Mouse (Mus musculus) CH12.LX (cell line): ENCODE measurements around the gene Zdhhc18. TPM values are rescaled to one million over a fixed set of nuclear protein-coding genes. Genes with fewer than 3 reads are reported as not detected.
A peak's percentile ranks its signal among the peaks of the same experiment; 100 is the strongest.

Experiments
- DNase-seq: peaks from one replicate; pipeline ENCODE4 v3.0.0-alpha.2; 2013; ENCODE audit errors: extremely low read depth
- H3K27ac ChIP-seq: 2 replicates; pipeline ENCODE4 v1.5.1; 2012; ENCODE audit warnings: low read depth, mild to moderate bottlenecking, control low read depth, moderate library complexity; ENCODE audit not compliant: insufficient read depth
- H3K27me3 ChIP-seq: replicated peaks from 2 replicates; pipeline ENCODE3; 2012; ENCODE audit warnings: inconsistent platforms
- H3K36me3 ChIP-seq, 2 experiments: replicated peaks in 1 of 2; 2 replicates each; pipeline versions ENCODE3 to v1.6.1; 2012; ENCODE audit warnings: inconsistent platforms in 1 of 2, low read length in 1 of 2, mild to moderate bottlenecking in 1 of 2, mixed read lengths in 1 of 2, moderate library complexity in 1 of 2; ENCODE audit not compliant: control insufficient read depth in 1 of 2, insufficient read depth in 1 of 2
- H3K4me1 ChIP-seq, 2 experiments: 2 replicates each; pipeline ENCODE4 v1.6.1; 2012; ENCODE audit warnings: inconsistent platforms in 1 of 2, moderate library complexity in 1 of 2; ENCODE audit not compliant: insufficient read depth in 2 of 2, control insufficient read depth in 1 of 2
- H3K4me2 ChIP-seq: 2 replicates; pipeline ENCODE4 v1.6.1; 2012; ENCODE audit warnings: low read depth, mild to moderate bottlenecking, control low read depth; ENCODE audit not compliant: poor library complexity, insufficient read depth, severe bottlenecking
- H3K4me3 ChIP-seq, 3 experiments: fragments of 150-350 bp in 1 of 3; sonication (generic) in 1 of 3; replicated peaks in 1 of 3; 2 replicates each; pipeline versions ENCODE3 to v1.5.1; 2011 to 2012; ENCODE audit warnings: low read depth in 2 of 3, low read length in 2 of 3, mild to moderate bottlenecking in 2 of 3, moderate library complexity in 2 of 3, control low read depth in 1 of 3, improper control_type of control experiment in 1 of 3, inconsistent platforms in 1 of 3, mixed read lengths in 1 of 3; ENCODE audit not compliant: poor library complexity in 1 of 3
- H3K79me2 ChIP-seq: replicated peaks from 2 replicates; pipeline ENCODE4 v1.6.1; 2012; ENCODE audit warnings: mild to moderate bottlenecking, moderate library complexity; ENCODE audit not compliant: control insufficient read depth, poor library complexity, insufficient read depth, severe bottlenecking; ENCODE audit errors: extremely low read depth
- H3K9ac ChIP-seq: 2 replicates; pipeline ENCODE4 v1.6.1; 2012; ENCODE audit warnings: low read depth, mild to moderate bottlenecking, control low read depth, moderate library complexity; ENCODE audit not compliant: insufficient read depth
- H3K9me3 ChIP-seq: replicated peaks from 2 replicates; pipeline ENCODE3; 2012; ENCODE audit warnings: low read length, inconsistent platforms, mixed read lengths
- BHLHE40 ChIP-seq: IDR thresholded peaks from 2 replicates; pipeline ENCODE4 v1.6.1; 2011; ENCODE audit warnings: mild to moderate bottlenecking, low read depth, low read length, improper control_type of control experiment
- CHD1 ChIP-seq: IDR thresholded peaks from 2 replicates; pipeline ENCODE4 v1.6.1; 2012; ENCODE audit warnings: low read depth, low read length, improper control_type of control experiment, inconsistent platforms
- E2F4 ChIP-seq: IDR thresholded peaks from 2 replicates; pipeline ENCODE4 v1.6.1; 2011; ENCODE audit warnings: low read depth, low read length, improper control_type of control experiment; ENCODE audit not compliant: insufficient replicate concordance
- ELF1 ChIP-seq: IDR thresholded peaks from 2 replicates; pipeline ENCODE4 v1.6.1; 2014; ENCODE audit warnings: low read depth, mild to moderate bottlenecking, inconsistent platforms, low read length, improper control_type of control experiment
- EP300 ChIP-seq: IDR thresholded peaks from 2 replicates; pipeline ENCODE4 v1.6.1; 2011; ENCODE audit warnings: low read length, improper control_type of control experiment
- ETS1 ChIP-seq: conservative IDR thresholded peaks from 2 replicates; pipeline ENCODE4 v1.6.1; 2012; ENCODE audit warnings: low read depth, mild to moderate bottlenecking, inconsistent platforms, low read length, improper control_type of control experiment, moderate library complexity
- GABPA ChIP-seq: IDR thresholded peaks from 2 replicates; pipeline ENCODE4 v1.6.1; 2012; ENCODE audit warnings: low read depth, low read length, improper control_type of control experiment, inconsistent platforms; ENCODE audit not compliant: insufficient replicate concordance
- HCFC1 ChIP-seq: IDR thresholded peaks from 2 replicates; pipeline ENCODE4 v1.6.1; 2012; ENCODE audit warnings: low read depth, mild to moderate bottlenecking, inconsistent platforms, low read length, improper control_type of control experiment
- JUN ChIP-seq: IDR thresholded peaks from 2 replicates; pipeline ENCODE4 v1.6.1; 2011; ENCODE audit warnings: low read depth, mild to moderate bottlenecking, low read length, improper control_type of control experiment, moderate library complexity; ENCODE audit not compliant: insufficient read depth
- MAFK ChIP-seq: IDR thresholded peaks from 2 replicates; pipeline ENCODE4 v1.6.1; 2011; ENCODE audit warnings: low read length, improper control_type of control experiment; ENCODE audit not compliant: insufficient replicate concordance
- MAX ChIP-seq: IDR thresholded peaks from 2 replicates; pipeline ENCODE4 v1.6.1; 2011; ENCODE audit warnings: low read length, improper control_type of control experiment
- MAZ ChIP-seq: IDR thresholded peaks from 2 replicates; pipeline ENCODE4 v1.6.1; 2012; ENCODE audit warnings: low read depth, mild to moderate bottlenecking, inconsistent platforms, low read length, improper control_type of control experiment, moderate library complexity
- MEF2A ChIP-seq: IDR thresholded peaks from 2 replicates; pipeline ENCODE4 v1.6.1; 2014; ENCODE audit warnings: low read depth, mild to moderate bottlenecking, inconsistent platforms, low read length, improper control_type of control experiment, borderline replicate concordance
- MXI1 ChIP-seq: IDR thresholded peaks from 2 replicates; pipeline ENCODE4 v1.6.1; 2011; ENCODE audit warnings: mild to moderate bottlenecking, low read depth, low read length, improper control_type of control experiment
- MYC ChIP-seq: IDR thresholded peaks from 2 replicates; pipeline ENCODE4 v1.6.1; 2011; ENCODE audit warnings: low read depth, mild to moderate bottlenecking, improper control_type of control experiment, low read length
- NELFE ChIP-seq: IDR thresholded peaks from 2 replicates; pipeline ENCODE4 v1.6.1; 2011; ENCODE audit warnings: low read depth, low read length, improper control_type of control experiment
- NRF1 ChIP-seq: IDR thresholded peaks from 2 replicates; pipeline ENCODE4 v1.6.1; 2014; ENCODE audit warnings: low read depth, mild to moderate bottlenecking, inconsistent platforms, low read length, improper control_type of control experiment, moderate library complexity
- POLR2A ChIP-seq: IDR thresholded peaks from 2 replicates; pipeline ENCODE4 v1.6.1; 2011; ENCODE audit warnings: low read depth, mild to moderate bottlenecking, improper control_type of control experiment, low read length
- POLR2AphosphoS2 ChIP-seq: IDR thresholded peaks from 2 replicates; pipeline ENCODE4 v1.6.1; 2011; ENCODE audit warnings: low read depth, low read length, improper control_type of control experiment
- RAD21 ChIP-seq: IDR thresholded peaks from 2 replicates; pipeline ENCODE4 v1.6.1; 2011; ENCODE audit warnings: low read depth, mild to moderate bottlenecking, low read length, improper control_type of control experiment, moderate library complexity
- RCOR1 ChIP-seq: conservative IDR thresholded peaks from 2 replicates; pipeline ENCODE4 v1.6.1; 2012; ENCODE audit warnings: low read depth, mild to moderate bottlenecking, inconsistent platforms, low read length, improper control_type of control experiment
- SIN3A ChIP-seq: IDR thresholded peaks from 2 replicates; pipeline ENCODE4 v1.6.1; 2012; ENCODE audit warnings: low read length, improper control_type of control experiment, inconsistent platforms
- TBP ChIP-seq: conservative IDR thresholded peaks from 2 replicates; pipeline ENCODE4 v1.6.1; 2011; ENCODE audit warnings: low read depth, low read length, improper control_type of control experiment
- TCF12 ChIP-seq: IDR thresholded peaks from 2 replicates; pipeline ENCODE4 v1.6.1; 2014; ENCODE audit warnings: low read depth, mild to moderate bottlenecking, inconsistent platforms, low read length, improper control_type of control experiment
- UBTF ChIP-seq: IDR thresholded peaks from 2 replicates; pipeline ENCODE4 v1.6.1; 2012; ENCODE audit warnings: low read depth, mild to moderate bottlenecking, inconsistent platforms, low read length, improper control_type of control experiment, moderate library complexity
- ZC3H11A ChIP-seq: IDR thresholded peaks from 2 replicates; pipeline ENCODE4 v1.6.1; 2012; ENCODE audit warnings: low read depth, mild to moderate bottlenecking, inconsistent platforms, low read length, improper control_type of control experiment
- ZNF384 ChIP-seq: IDR thresholded peaks from 2 replicates; pipeline ENCODE4 v1.6.1; 2012; ENCODE audit warnings: low read depth, low read length, improper control_type of control experiment, inconsistent platforms
- dilution Hi-C: fragments of 300-500 bp; cut with MboI; formaldehyde crosslinking; loops from 2 replicates; pipeline ENCODE4 v1.14.3; 2020; ENCODE audit warnings: low sequenced_read_pairs; ENCODE audit not compliant: extremely low pct_unique_long_range_greater_than_20kb, extremely low pct_ligation_motif_present
- in situ Hi-C: fragments of 300-500 bp; cut with MboI; formaldehyde crosslinking; loops from 3 replicates; pipeline ENCODE4 v1.14.3; 2019; ENCODE audit warnings: low sequenced_read_pairs, low pct_ligation_motif_present, low pct_unique_long_range_greater_than_20kb, mixed read lengths
- polyA plus RNA-seq: library from polyadenylated mRNA; unstranded; fragments of >175 nt; gene quantifications from 2 replicates; pipeline ENCODE4 v1.2.1, GENCODE M21; 2012; ENCODE audit warnings: low read depth; ENCODE audit not compliant: insufficient read length
- total RNA-seq, 2 experiments: library from RNA; depleted of rRNA; stranded (reverse); fragments of 300-350 nt in 1 of 2; fragments of >200 nt in 1 of 2; gene quantifications; 2 replicates each; pipeline ENCODE4 v1.2.3; 2012 to 2014

Zdhhc18 gene
- total and polyA plus RNA-seq, 3 experiments: 15.9 to 31.0 (median 24.3) TPM

- in situ Hi-C loops: loop anchor here (5.0 kb wide), 1 partner anchor 168 kb away; no protein-coding TSS in a partner anchor
- Histone ChIP-seq H3K79me2 (no peaks in the 10 kb centered on the region), H3K4me2 (peak overlapping the region; percentile 86), H3K4me3 (peak overlapping the region in 2 of 3 experiments; percentile 36 to 51)
- dilution Hi-C loops: no loop called here
- TF ChIP-seq CHD1 (peak; percentile 88), MAFK (0 out of 2 replicates have a peak, but pooled peaks have one; percentile 18), SIN3A (peak; percentile 90), BHLHE40 (0 out of 2 replicates have a peak, but pooled peaks have one; percentile 43), ETS1 (0 out of 2 replicates have a peak, but pooled peaks have one; percentile 14), MYC (peak; percentile 87), TBP (no peak), MAZ (no peak), ZC3H11A (no peak), MEF2A (peak; percentile 70), HCFC1 (no peak), EP300 (0 out of 2 replicates have a peak, but pooled peaks have one; percentile 33), E2F4 (no peak), TCF12 (peak; percentile 44), JUN (no peak), GABPA (no peak), POLR2AphosphoS2 (no peak), MXI1 (peak; percentile 91), MAX (peak; percentile 83), NRF1 (peak; percentile 9; the same call in 1 of the 2 replicates), POLR2A (peak; percentile 24; the same call in 1 of the 2 replicates), RCOR1 (no peak), ELF1 (0 out of 2 replicates have a peak, but pooled peaks have one; percentile 41), RAD21 (no peak), ZNF384 (no peak), NELFE (no peak), UBTF (no peak)
- TF ChIP-seq, all 38 proteins: peak for 14
- peak overlapping the region; percentile 83 for H3K27ac ChIP-seq
- peak overlapping the region; percentile 71 for H3K9ac ChIP-seq
- peaks cover 25 to 64% of the 10 kb centered on the region in 2 experiments for H3K4me1 ChIP-seq
- H3K36me3 ChIP-seq: peaks cover 3 to 16% of the 10 kb centered on the region in 2 experiments
- H3K9me3 ChIP-seq: no peaks in the 10 kb centered on the region
- DNase-seq: peak; percentile 60
- no peaks in the 10 kb centered on the region for H3K27me3 ChIP-seq
These were observed 9.7 kb upstream of the Zdhhc18 start for GRCm38 (mm10) chr4:133659497-133660192.
